Mouse (Mus musculus): ENCODE data around the gene Nmrk2.

DNA sequence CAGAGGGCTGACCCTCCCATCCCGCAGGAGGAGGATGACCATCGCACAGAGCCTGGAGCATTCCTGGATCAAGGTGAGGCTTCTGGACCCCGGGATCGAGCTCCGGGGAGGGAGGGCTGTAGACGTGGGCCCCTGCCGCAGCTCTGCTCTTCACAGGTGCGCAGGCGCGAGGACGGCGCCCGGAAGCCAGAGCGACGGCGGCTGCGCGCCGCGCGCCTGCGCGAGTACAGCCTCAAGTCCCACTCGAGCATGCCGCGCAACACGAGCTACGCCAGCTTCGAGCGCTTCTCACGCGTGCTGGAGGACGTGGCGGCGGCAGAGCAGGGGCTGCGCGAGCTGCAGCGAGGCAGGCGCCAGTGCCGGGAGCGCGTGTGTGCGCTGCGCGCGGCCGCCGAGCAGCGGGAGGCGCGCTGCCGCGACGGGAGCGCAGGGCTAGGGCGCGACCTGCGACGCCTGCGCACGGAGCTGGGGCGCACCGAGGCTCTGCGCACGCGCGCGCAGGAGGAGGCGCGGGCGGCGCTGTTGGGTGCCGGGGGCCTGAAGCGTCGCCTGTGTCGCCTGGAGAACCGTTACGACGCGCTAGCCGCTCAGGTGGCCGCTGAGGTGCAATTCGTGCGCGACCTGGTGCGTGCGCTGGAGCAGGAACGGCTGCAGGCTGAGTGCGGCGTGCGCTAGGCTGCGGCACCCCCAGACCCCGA, 9.4 kb downstream of the Nmrk2 start:
- no peak for TF ChIP-seq CTCF (conservative IDR thresholded peaks at IDR 0.05; ENCODE audit: low read length)
- no peak for TF ChIP-seq NANOG (IDR thresholded peaks at IDR 0.05; ENCODE audit: borderline replicate concordance, low read length)
- TF ChIP-seq POU5F1 (IDR thresholded peaks at IDR 0.05; ENCODE audit: borderline replicate concordance, low read length) = no peak

Measured in E14TG2a.4 (cell line).